In genomic region chr9:116253546-116253945, GRCm38 (mm10) we compare ENCODE assay signal across 7 mouse cellular contexts.
DNase-seq lines count a peak whose midpoint lies in the region; ATAC-seq and TF ChIP-seq lines count a peak whose summit lies in the region.

No protein-coding gene starts in this region.

- H3K27ac ChIP-seq in lung, embryonic 14.5 days (ENCODE audit: low read depth), result peak overlapping the region; percentile 73
- H3K27ac ChIP-seq in embryonic fibroblast, embryonic 13.5 days (ENCODE audit: insufficient read depth, low read length), result no peak overlapping the region
- H3K27ac ChIP-seq in hindbrain, embryonic 14.5 days, result peak overlapping the region; percentile 74
- peak overlapping the region; percentile 60 for H3K27ac ChIP-seq in lung, postnatal 0 days (ENCODE audit: low read length)

- no peak for TF ChIP-seq CTCF in lung, embryonic 14.5 days (IDR thresholded peaks at IDR 0.05; ENCODE audit: low read depth)
- TF ChIP-seq CTCF in embryonic fibroblast, embryonic 13.5 days (IDR thresholded peaks at IDR 0.05; ENCODE audit: borderline replicate concordance, insufficient read depth, low read length), result peak; percentile 10; the same call in 1 of the 2 replicates
- peak; percentile 16; the same call in 1 of the 2 replicates for TF ChIP-seq CTCF in lung, postnatal 0 days (IDR thresholded peaks at IDR 0.05)

- no peak overlapping the region for H3K4me3 ChIP-seq in lung, embryonic 14.5 days (ENCODE audit: low read depth, low read length)
- H3K4me3 ChIP-seq in embryonic fibroblast, embryonic 13.5 days (ENCODE audit: insufficient read depth, low read length), result no peak overlapping the region
- no peak overlapping the region for H3K4me3 ChIP-seq in hindbrain, embryonic 14.5 days (replicated peaks; ENCODE audit: low read length)
- no peak overlapping the region for H3K4me3 ChIP-seq in lung, postnatal 0 days (ENCODE audit: low read depth, low read length)

- H3K4me2 ChIP-seq in lung, embryonic 14.5 days, result no peak overlapping the region
- no peak overlapping the region for H3K4me2 ChIP-seq in hindbrain, embryonic 14.5 days (replicated peaks)
- H3K4me2 ChIP-seq in lung, postnatal 0 days (replicated peaks; ENCODE audit: low read depth, low read length), result no peak overlapping the region

- no peaks in the 10 kb centered on the region for H3K27me3 ChIP-seq in lung, embryonic 14.5 days (ENCODE audit: insufficient read depth, low read length)
- H3K27me3 ChIP-seq in hindbrain, embryonic 14.5 days (ENCODE audit: control insufficient read depth, insufficient read depth, low read length), result no peaks in the 10 kb centered on the region
- H3K27me3 ChIP-seq in lung, postnatal 0 days (replicated peaks; ENCODE audit: insufficient read depth, low read length), result no peaks in the 10 kb centered on the region

- H3K4me1 ChIP-seq in lung, embryonic 14.5 days (ENCODE audit: insufficient read depth), result peaks cover 7% of the 10 kb centered on the region; the same call in 1 of the 2 replicates
- no peaks in the 10 kb centered on the region for H3K4me1 ChIP-seq in embryonic fibroblast, embryonic 13.5 days (ENCODE audit: control insufficient read depth, insufficient read depth, low read length)
- 0 out of 2 replicates have a peak, but pooled peaks cover 4% of the 10 kb centered on the region for H3K4me1 ChIP-seq in hindbrain, embryonic 14.5 days (replicated peaks; ENCODE audit: control insufficient read depth, insufficient read depth, low read length)
- H3K4me1 ChIP-seq in lung, postnatal 0 days (ENCODE audit: insufficient read depth, low read depth, low read length), result peaks cover 6% of the 10 kb centered on the region; the same call in 1 of the 2 replicates

- no peak for TF ChIP-seq POLR2A in embryonic fibroblast, embryonic 13.5 days (IDR thresholded peaks at IDR 0.05; ENCODE audit: low read depth, low read length)

- peak; percentile 41 for DNase-seq in lung, embryonic 14.5 days
- no peak for DNase-seq in lung, postnatal 36 days
- DNase-seq in hindbrain, embryonic 14.5 days (ENCODE audit: low spot score), result no peak
- peak; percentile 74 for DNase-seq in lung, postnatal 0 days (ENCODE audit: low spot score)
- no peak for DNase-seq in ovary, postnatal 36 days (ENCODE audit: low spot score)
- DNase-seq in MN1 (ENCODE audit: low spot score), result no peak

- peak; percentile 57; the same call in 1 of the 2 replicates for TF ChIP-seq EP300 in lung, postnatal 0 days (IDR thresholded peaks at IDR 0.05)

- whole genome bisulfite sequencing in lung, embryonic 14.5 days, result 43% methylated on average over 15 of the region's 15 CpGs
- WGBS in hindbrain, embryonic 14.5 days, result 71% methylated on average over 15 of the region's 15 CpGs
- WGBS in lung, postnatal 0 days, result 35% methylated on average over 15 of the region's 15 CpGs

- H3K9me3 ChIP-seq in lung, embryonic 14.5 days (ENCODE audit: low read depth, low read length), result no peaks in the 10 kb centered on the region
- H3K9me3 ChIP-seq in hindbrain, embryonic 14.5 days (ENCODE audit: control insufficient read depth, low read length), result no peaks in the 10 kb centered on the region
- H3K9me3 ChIP-seq in lung, postnatal 0 days (ENCODE audit: low read length), result no peaks in the 10 kb centered on the region

- peak overlapping the region; percentile 13; the same call in 1 of the 2 replicates for H3K9ac ChIP-seq in lung, embryonic 14.5 days
- no peak overlapping the region for H3K9ac ChIP-seq in hindbrain, embryonic 14.5 days
- H3K9ac ChIP-seq in lung, postnatal 0 days (replicated peaks; ENCODE audit: low read depth), result no peak overlapping the region

- ATAC-seq in lung, embryonic 14.5 days (ENCODE audit: insufficient read depth), result peak; percentile 31; the same call in 1 of the 2 replicates
- no peak for ATAC-seq in hindbrain, embryonic 14.5 days (ENCODE audit: low FRiP score)
- ATAC-seq in lung, postnatal 0 days, result peak; percentile 91

- no peaks in the 10 kb centered on the region for H3K36me3 ChIP-seq in lung, embryonic 14.5 days (ENCODE audit: insufficient read depth)
- no peaks in the 10 kb centered on the region for H3K36me3 ChIP-seq in hindbrain, embryonic 14.5 days (replicated peaks; ENCODE audit: control insufficient read depth, insufficient read depth)
- no peaks in the 10 kb centered on the region for H3K36me3 ChIP-seq in lung, postnatal 0 days (ENCODE audit: insufficient read depth, low read length)

Comparison
In these comparisons a context has a peak if more than half of its experiments do, and no peak if none do; other contexts are left out.
1. DNase-seq: peak in lung, embryonic 14.5 days (single experiment) and lung, postnatal 0 days (single experiment); none in lung, postnatal 36 days (single experiment), hindbrain, embryonic 14.5 days (single experiment), ovary, postnatal 36 days (single experiment) and MN1 (single experiment).